Mouse (Mus musculus): Measurements from ENCODE around the gene Abca5. TPM values are rescaled to one million over a fixed set of nuclear protein-coding genes. Genes with fewer than 3 reads are reported as not detected.
A peak's percentile ranks its signal among the peaks of the same experiment; 100 is the strongest.

Gene Abca5
- polyA plus RNA-seq (2015; fragmentation: Nextera tagmentation; extraction: Ambion mirVana) = 9.7 and 12.2 TPM in 2 replicates

DNA sequence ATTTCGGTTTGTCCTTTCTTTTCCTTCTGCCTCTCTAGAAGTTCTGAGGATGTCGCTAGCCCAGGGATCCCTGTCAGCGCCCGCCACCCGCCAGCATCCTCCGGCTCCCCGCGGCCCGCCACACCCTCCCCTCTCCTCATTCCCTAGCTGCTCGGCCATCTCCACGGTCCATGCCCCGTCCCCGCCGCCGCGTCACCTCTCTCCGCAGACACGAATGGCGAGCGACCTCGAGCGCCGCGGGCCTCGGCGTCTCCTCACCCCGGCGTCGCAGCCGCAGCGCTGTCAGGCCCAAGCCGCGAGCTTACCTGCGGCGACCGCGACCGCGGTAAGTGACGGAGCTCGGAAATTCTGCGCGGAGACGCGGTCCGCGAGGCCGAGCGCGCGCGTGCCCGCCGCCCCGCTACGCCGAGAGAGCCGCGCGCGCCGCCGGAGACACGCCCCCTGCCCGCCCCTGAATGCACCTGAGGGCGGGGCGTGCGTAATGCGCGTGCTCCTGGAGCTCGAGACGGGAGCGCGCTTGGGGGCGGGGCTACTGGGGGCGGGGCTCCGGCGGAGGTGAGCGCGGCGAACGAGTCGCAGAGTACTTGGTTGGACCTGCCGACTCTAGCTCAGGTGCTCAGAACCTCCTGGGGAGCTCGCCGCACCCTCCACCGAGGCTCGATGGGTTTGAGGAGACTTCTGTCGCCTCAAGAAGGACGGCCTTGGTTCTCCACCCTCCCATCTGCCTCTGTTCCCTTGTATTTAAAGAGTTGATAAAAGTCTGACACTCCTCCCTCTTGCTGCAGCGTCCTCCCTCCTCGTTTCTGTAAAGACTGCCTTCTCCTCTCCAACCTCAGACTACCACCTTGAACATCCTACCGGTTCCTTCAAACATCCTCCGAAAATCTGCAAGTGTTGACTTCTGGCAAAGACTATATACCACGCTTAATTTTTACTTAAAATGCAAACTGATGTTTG, at the start of gene Abca5:
Gene Abca5 (minus strand): TSS at position 428 of the 957 bp plus-strand sequence.
- ATAC-seq (ENCODE audit: low FRiP score, low read depth) = peak; percentile 91
- Histone ChIP-seq H3K27me3 (no peaks in the 10 kb centered on the region), H3K9ac (peak within 1 kb of the TSS; percentile 73), H3K4me2 (peak within 1 kb of the TSS; percentile 76), H3K4me3 (peak within 1 kb of the TSS; percentile 73), H3K9me3 (no peaks in the 10 kb centered on the region), H3K27ac (replicated peaks) (peak within 1 kb of the TSS; percentile 82), H3K4me1 (replicated peaks) (peaks cover 9% of the 10 kb centered on the region), H3K36me3 (no peaks in the 10 kb centered on the region)
- WGBS = under 1% methylated on average over 86 of the region's 95 CpGs

DNA sequence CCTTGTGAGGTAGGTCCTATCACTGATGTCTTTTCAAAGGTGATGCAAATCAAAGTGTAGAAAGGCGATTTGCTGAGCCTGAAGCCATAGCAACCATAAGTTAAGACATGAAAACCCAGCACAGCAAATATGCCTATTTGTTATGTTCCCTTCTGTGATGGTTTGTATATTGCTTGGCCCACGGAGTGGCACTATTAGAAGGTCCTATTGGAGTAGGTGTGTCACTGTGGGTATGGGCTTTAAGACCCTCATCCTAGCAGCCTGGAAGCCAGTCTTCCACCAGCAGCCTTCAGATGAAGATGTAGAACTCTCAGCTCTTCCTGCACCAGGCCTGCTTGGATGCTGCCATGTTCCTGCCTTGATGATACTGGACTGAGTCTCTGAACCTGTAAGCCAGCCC, 48.0 kb upstream of the Abca5 start:
- no peak overlapping the region for H3K9ac ChIP-seq
- H3K4me2 ChIP-seq = no peak overlapping the region
- H3K27ac ChIP-seq (replicated peaks) = no peak overlapping the region
- 82% methylated on average over 2 of the region's 2 CpGs for WGBS
- ATAC-seq (ENCODE audit: low FRiP score, low read depth) = no peak
- H3K9me3 ChIP-seq = no peaks in the 10 kb centered on the region
- H3K4me1 ChIP-seq (replicated peaks) = no peaks in the 10 kb centered on the region
- H3K36me3 ChIP-seq = no peaks in the 10 kb centered on the region
- H3K27me3 ChIP-seq = no peaks in the 10 kb centered on the region
- no peak overlapping the region for H3K4me3 ChIP-seq

DNA sequence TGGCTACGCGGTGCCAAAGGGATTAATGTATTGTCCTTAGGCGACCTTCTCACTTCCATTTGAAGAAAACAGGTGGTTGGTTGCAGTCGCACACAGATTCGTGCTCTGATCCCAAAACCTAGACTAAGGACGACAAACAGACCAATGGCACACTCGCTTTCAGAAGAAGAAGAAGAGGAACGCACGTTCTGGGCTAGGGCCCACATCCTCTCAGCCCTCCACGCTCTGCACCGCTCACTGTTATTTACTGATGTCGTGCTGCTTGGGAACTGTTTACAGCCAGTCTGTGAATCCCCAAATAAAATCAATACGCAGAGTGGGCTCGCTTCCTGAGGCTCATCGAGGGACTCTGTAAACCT, 42.8 kb upstream of the Abca5 start:
- H3K36me3 ChIP-seq = no peaks in the 10 kb centered on the region
- no peak overlapping the region for H3K27ac ChIP-seq (replicated peaks)
- no peak overlapping the region for H3K9ac ChIP-seq
- H3K4me2 ChIP-seq = peak overlapping the region; percentile 67
- 39% methylated on average over 15 of the region's 15 CpGs for WGBS
- no peaks in the 10 kb centered on the region for H3K9me3 ChIP-seq
- H3K4me1 ChIP-seq (replicated peaks) = peaks cover 10% of the 10 kb centered on the region
- H3K27me3 ChIP-seq = no peaks in the 10 kb centered on the region
- no peak for ATAC-seq (ENCODE audit: low FRiP score, low read depth)
- peak overlapping the region; percentile 33 for H3K4me3 ChIP-seq

DNA sequence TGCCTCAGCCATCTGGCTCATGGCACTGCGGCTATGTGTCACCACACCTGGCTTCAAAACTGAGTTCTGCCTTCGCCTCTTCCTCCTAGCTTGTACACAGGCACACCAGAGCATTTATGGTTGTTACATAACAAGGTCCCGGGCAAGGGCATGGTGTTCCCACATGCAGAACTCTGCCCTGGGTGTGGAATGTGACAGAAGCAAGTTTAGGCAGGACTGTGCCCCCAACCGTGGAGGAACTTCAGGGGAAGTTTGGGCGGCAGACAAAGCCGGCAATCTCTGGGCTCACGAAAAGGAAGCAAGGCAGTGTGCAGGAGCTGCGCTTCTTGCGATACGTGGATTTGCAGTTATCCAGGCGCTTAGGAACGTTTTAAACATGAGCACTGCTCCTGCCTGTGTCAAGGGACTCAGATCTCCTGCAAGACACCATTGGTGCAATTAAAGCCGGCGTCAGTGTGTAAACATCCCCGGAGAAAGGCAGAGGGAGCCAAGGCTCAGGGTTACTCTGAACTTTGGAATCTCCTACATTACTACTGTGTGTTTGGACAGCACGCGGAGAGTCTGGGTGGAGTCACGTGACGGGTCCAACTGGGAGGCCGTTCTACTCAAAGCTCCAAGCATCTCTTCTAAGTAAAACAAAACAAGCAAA, 42.3 kb upstream of the Abca5 start:
- Histone ChIP-seq H3K27ac (replicated peaks) (no peak overlapping the region), H3K27me3 (no peaks in the 10 kb centered on the region), H3K36me3 (no peaks in the 10 kb centered on the region), H3K9ac (peak overlapping the region; percentile 24; the same call in 1 of the 2 replicates), H3K9me3 (no peaks in the 10 kb centered on the region), H3K4me2 (peak overlapping the region; percentile 67), H3K4me1 (replicated peaks) (peaks cover 10% of the 10 kb centered on the region), H3K4me3 (peak overlapping the region; percentile 33)
- ATAC-seq (ENCODE audit: low FRiP score, low read depth) = 0 out of 2 replicates have a peak, but pooled peaks have one; percentile 56
- 14% methylated on average over 20 of the region's 20 CpGs for WGBS

DNA sequence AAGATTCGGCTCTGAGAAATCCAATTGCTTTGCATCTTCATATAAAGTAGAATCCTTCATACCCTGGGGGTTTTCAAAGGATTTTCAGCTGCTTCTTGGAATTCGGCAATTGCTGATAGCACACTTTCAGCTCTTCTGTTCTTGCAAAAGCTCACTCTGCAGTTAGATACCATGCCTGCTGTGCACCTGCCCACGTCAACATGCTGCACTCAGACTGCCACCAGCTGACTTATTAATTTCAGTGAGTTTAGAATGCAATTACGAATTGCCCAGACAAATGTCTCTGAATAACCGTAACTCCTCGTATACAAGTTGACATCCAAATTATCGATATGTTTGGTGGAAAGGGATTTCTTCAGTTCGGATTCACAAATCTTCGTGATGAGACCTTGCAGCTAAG, 36.5 kb upstream of the Abca5 start:
- Histone ChIP-seq H3K9ac (no peak overlapping the region), H3K4me2 (no peak overlapping the region), H3K27me3 (0 out of 2 replicates have a peak, but pooled peaks cover 2% of the 10 kb centered on the region), H3K36me3 (no peaks in the 10 kb centered on the region), H3K27ac (replicated peaks) (no peak overlapping the region), H3K4me1 (replicated peaks) (no peaks in the 10 kb centered on the region), H3K4me3 (no peak overlapping the region), H3K9me3 (no peaks in the 10 kb centered on the region)
- WGBS = 81% methylated on average over 9 of the region's 9 CpGs
- ATAC-seq (ENCODE audit: low FRiP score, low read depth) = no peak

DNA sequence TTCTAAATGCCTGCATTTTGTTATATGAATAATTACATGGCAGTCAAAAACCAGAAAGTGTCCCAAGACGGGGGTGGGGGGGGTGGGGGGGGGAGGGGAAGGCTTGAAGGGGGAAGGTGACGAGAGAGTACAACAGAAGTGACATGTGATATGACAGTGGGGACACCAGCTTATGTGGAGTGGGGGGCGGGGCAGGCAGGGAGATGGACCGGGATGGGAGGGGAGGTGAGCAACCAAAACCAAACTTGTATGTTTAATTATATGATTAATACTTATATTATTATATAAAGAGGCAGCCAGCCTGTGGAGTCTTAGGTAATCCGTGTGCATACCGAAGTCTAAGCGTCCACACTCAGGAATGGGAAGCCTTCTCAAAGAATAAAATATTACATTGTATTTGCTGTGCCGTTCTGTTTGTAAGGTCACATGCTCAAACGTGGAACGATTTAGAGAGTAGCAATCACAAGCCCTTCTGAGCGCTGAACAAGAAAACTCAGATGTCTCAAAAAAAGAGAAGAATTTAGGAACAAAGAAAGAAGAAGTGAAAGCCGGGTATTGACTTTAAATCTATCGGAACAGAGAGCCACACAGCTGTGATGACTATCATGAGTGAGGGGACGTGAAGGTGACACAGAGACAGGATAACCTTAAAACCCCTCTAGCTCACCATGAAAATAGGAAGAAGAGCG, 34.9 kb upstream of the Abca5 start:
- ATAC-seq (ENCODE audit: low FRiP score, low read depth) = no peak
- WGBS = 83% methylated on average over 15 of the region's 15 CpGs
- no peak overlapping the region for H3K9ac ChIP-seq
- H3K27me3 ChIP-seq = 0 out of 2 replicates have a peak, but pooled peaks cover 2% of the 10 kb centered on the region
- no peak overlapping the region for H3K4me2 ChIP-seq
- no peaks in the 10 kb centered on the region for H3K36me3 ChIP-seq
- no peak overlapping the region for H3K27ac ChIP-seq (replicated peaks)
- no peaks in the 10 kb centered on the region for H3K9me3 ChIP-seq
- H3K4me1 ChIP-seq (replicated peaks) = no peaks in the 10 kb centered on the region
- no peak overlapping the region for H3K4me3 ChIP-seq

DNA sequence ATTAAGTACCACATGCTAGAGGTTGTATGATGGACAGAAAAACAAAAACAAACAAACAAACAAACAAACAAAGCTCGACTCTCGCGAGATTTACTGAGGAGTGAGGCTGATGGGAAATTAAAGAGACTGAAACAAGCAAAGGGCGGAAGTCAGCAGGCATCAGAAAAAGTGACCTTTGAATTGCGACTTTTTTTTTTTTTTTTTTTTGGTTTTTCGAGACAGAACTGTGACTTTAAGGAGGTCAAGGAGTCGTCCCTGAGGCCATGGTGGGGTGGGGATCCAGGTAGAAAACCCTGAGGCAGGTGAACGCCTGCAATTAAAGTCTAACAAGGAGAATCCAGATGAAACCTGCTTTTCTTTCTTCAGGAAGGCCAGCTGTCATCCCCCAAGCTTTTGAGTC, 34.3 kb upstream of the Abca5 start:
- no peak for ATAC-seq (ENCODE audit: low FRiP score, low read depth)
- no peaks in the 10 kb centered on the region for H3K9me3 ChIP-seq
- H3K27me3 ChIP-seq = 0 out of 2 replicates have a peak, but pooled peaks cover 2% of the 10 kb centered on the region
- H3K4me2 ChIP-seq = no peak overlapping the region
- no peak overlapping the region for H3K9ac ChIP-seq
- no peak overlapping the region for H3K4me3 ChIP-seq
- WGBS = 68% methylated on average over 8 of the region's 8 CpGs
- no peaks in the 10 kb centered on the region for H3K36me3 ChIP-seq
- no peak overlapping the region for H3K27ac ChIP-seq (replicated peaks)
- H3K4me1 ChIP-seq (replicated peaks) = no peaks in the 10 kb centered on the region

DNA sequence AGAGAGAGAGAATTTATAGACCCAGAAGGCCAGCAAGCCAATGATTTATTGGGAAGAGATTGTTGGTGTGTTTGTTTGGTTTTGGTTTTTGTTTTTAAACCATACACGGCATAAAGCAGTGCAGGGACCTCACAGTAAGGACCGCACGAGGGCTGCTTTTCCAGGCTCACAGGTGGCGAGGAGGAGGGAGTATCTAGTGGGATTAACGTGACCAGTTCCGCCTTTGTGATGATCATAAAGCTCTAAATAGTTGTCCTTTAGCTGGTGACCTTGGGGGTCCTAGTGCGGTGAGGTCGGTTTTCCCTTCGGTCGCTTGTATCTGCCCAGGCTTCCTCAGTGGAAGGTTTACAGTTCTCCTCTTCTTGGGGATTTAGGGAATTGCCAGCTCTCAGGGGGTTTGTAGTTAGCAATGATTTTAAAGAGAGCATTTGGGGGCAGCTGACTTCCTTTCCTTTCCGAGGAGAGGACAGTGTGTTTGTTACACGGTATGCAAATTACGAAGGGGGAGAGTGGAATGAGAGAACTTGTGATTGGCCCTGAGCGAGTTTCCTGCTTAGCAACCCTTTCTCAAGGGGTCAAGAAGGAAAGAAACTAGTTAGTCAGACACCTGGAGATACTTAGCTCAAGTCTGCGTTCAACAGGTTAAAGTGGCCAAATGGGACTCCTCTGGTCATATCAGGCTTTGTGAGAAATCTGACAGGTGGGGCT, 31.9 kb upstream of the Abca5 start:
- no peak overlapping the region for H3K9ac ChIP-seq
- 0 out of 2 replicates have a peak, but pooled peaks cover 2% of the 10 kb centered on the region for H3K27me3 ChIP-seq
- no peaks in the 10 kb centered on the region for H3K9me3 ChIP-seq
- no peak overlapping the region for H3K4me3 ChIP-seq
- H3K36me3 ChIP-seq = no peaks in the 10 kb centered on the region
- H3K4me1 ChIP-seq (replicated peaks) = no peaks in the 10 kb centered on the region
- no peak for ATAC-seq (ENCODE audit: low FRiP score, low read depth)
- 35% methylated on average over 15 of the region's 15 CpGs for WGBS
- no peak overlapping the region for H3K4me2 ChIP-seq
- H3K27ac ChIP-seq (replicated peaks) = no peak overlapping the region

DNA sequence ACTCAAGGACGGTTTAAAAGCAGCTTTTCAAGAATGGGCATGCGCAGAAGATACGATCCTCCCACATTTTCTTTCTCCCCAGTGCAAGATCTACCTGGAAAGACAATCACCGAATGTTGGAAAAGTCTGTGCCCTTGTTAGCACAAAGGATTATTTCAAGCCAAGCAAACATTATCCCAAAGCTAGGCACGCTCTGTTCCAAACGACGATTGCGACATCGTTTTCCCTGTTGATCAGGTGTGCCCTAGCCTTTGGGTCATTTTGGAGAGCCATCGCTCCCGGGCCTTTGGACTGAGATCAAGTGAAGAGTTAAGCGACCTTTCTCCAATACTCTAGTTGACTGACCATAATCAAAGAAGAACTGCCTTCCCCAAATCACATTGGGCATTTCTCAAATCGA, 30.1 kb upstream of the Abca5 start:
- no peak overlapping the region for H3K4me2 ChIP-seq
- H3K27ac ChIP-seq (replicated peaks) = no peak overlapping the region
- no peaks in the 10 kb centered on the region for H3K4me1 ChIP-seq (replicated peaks)
- H3K36me3 ChIP-seq = no peaks in the 10 kb centered on the region
- no peaks in the 10 kb centered on the region for H3K27me3 ChIP-seq
- no peak overlapping the region for H3K9ac ChIP-seq
- no peak overlapping the region for H3K4me3 ChIP-seq
- H3K9me3 ChIP-seq = no peaks in the 10 kb centered on the region
- WGBS = 95% methylated on average over 13 of the region's 13 CpGs
- ATAC-seq (ENCODE audit: low FRiP score, low read depth) = no peak

DNA sequence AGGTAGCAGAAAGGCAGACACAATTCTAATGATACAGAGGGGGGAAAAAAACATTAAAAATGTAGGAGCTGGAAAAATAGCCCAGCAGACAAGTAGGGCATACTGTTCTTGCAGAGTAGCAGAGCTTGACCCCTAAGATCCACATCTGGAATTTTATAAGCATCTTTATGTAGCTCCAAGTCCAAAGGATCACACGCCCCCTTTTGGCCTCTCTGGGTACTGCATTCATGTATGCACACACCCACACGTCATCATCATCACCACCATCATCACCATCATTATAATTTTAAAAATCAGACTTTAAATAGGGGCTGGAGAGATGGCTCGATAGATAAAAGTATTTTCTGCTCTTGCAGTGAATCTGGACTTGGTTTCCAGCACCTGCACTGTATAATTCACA, 29.4 kb upstream of the Abca5 start:
- Histone ChIP-seq H3K4me2 (no peak overlapping the region), H3K4me3 (no peak overlapping the region), H3K4me1 (replicated peaks) (no peaks in the 10 kb centered on the region), H3K9me3 (no peaks in the 10 kb centered on the region), H3K27me3 (no peaks in the 10 kb centered on the region), H3K9ac (no peak overlapping the region), H3K27ac (replicated peaks) (no peak overlapping the region), H3K36me3 (no peaks in the 10 kb centered on the region)
- WGBS = 76% methylated on average over 3 of the region's 3 CpGs
- no peak for ATAC-seq (ENCODE audit: low FRiP score, low read depth)

DNA sequence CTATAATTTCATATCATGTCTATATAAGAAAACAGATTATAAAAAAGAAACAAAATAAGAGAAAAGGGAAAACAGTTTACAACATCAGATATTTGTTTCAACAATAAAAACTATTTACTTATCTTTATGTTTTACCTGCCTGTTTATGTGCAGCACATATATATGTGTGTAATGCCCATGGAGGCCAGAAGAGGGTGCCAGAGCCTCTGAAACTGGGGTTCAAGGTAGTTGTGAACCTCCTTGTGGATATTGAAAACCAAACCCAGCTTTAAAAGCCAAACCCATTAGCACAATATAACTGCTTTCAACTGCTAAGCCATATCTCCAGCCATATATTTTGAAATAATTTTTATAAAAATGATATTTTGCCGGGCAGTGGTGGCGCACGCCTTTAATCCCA, 27.5 kb upstream of the Abca5 start:
- ATAC-seq (ENCODE audit: low FRiP score, low read depth) = no peak
- H3K9ac ChIP-seq = no peak overlapping the region
- H3K27ac ChIP-seq (replicated peaks) = no peak overlapping the region
- H3K4me2 ChIP-seq = no peak overlapping the region
- no peak overlapping the region for H3K4me3 ChIP-seq
- no peaks in the 10 kb centered on the region for H3K9me3 ChIP-seq
- no peaks in the 10 kb centered on the region for H3K36me3 ChIP-seq
- WGBS = 76% methylated on average over 3 of the region's 3 CpGs
- no peaks in the 10 kb centered on the region for H3K4me1 ChIP-seq (replicated peaks)
- no peaks in the 10 kb centered on the region for H3K27me3 ChIP-seq

All from hindbrain, embryonic 15.5 days (tissue).